Mouse (Mus musculus) frontal cortex, postnatal 10 days (tissue): ENCODE results near the gene Cep128.

ENCODE experiments used
- DNase-seq, 2 experiments: peaks; one replicate each; pipeline ENCODE4 v3.0.0; 2022; ENCODE audit warnings: low spot score in 2 of 2, mixed read lengths in 1 of 2

Cep128 gene

GRCm38 (mm10) chr12:91307733-91308132 lies 76.5 kb downstream of the Cep128 start:
- no peak for DNase-seq

- DNase-seq, result no peak
Measured at GRCm38 (mm10) chr12:91305769-91306168, 78.4 kb downstream of the Cep128 start.

- DNase-seq, result no peak
Measured at GRCm38 (mm10) chr12:91305038-91305437, 79.2 kb downstream of the Cep128 start.

- DNase-seq, result no peak
Measured at GRCm38 (mm10) chr12:91298700-91299099, 85.5 kb downstream of the Cep128 start.

GRCm38 (mm10) chr12:91295870-91296269 lies 88.3 kb downstream of the Cep128 start:
- DNase-seq, result no peak

- DNase-seq, result no peak
Measured at GRCm38 (mm10) chr12:91295436-91295835, 88.8 kb downstream of the Cep128 start.

- no peak for DNase-seq
Measured at GRCm38 (mm10) chr12:91273936-91274335, 110.3 kb downstream of the Cep128 start.

GRCm38 (mm10) chr12:91269634-91270033 lies 114.6 kb downstream of the Cep128 start:
- DNase-seq, result no peak

- DNase-seq, result no peak
Measured at GRCm38 (mm10) chr12:91268974-91269373, 115.2 kb downstream of the Cep128 start.

- DNase-seq, result no peak
Measured at GRCm38 (mm10) chr12:91266014-91266413, 118.2 kb downstream of the Cep128 start.

- DNase-seq, result no peak
Measured at GRCm38 (mm10) chr12:91265462-91265861, 118.7 kb downstream of the Cep128 start.

GRCm38 (mm10) chr12:91264828-91265355 lies 119.3 kb downstream of the Cep128 start:
- no peak for DNase-seq

GRCm38 (mm10) chr12:91263705-91264104 lies 120.5 kb downstream of the Cep128 start:
- DNase-seq, result no peak

- DNase-seq, result no peak
Measured at GRCm38 (mm10) chr12:91262801-91263200, 121.4 kb downstream of the Cep128 start.

GRCm38 (mm10) chr12:91256334-91256733 lies 127.9 kb downstream of the Cep128 start:
- no peak for DNase-seq

GRCm38 (mm10) chr12:91254831-91255230 lies 129.4 kb downstream of the Cep128 start:
- no peak for DNase-seq

GRCm38 (mm10) chr12:91220609-91221008 lies 163.6 kb downstream of the Cep128 start:
- no peak for DNase-seq

GRCm38 (mm10) chr12:91205550-91205949 lies 178.7 kb downstream of the Cep128 start:
- no peak for DNase-seq

- DNase-seq, result peak; percentile 8 to 11
Measured at GRCm38 (mm10) chr12:91204330-91204729, 179.9 kb downstream of the Cep128 start.

- DNase-seq, result no peak
Measured at GRCm38 (mm10) chr12:91202496-91202895, 181.7 kb downstream of the Cep128 start.

- DNase-seq, result no peak
Measured at GRCm38 (mm10) chr12:91189111-91189510, 195.1 kb downstream of the Cep128 start.

GRCm38 (mm10) chr12:91185564-91185963 lies 198.6 kb downstream of the Cep128 start:
- DNase-seq, result no peak

GRCm38 (mm10) chr12:91184616-91185015 lies 199.6 kb downstream of the Cep128 start:
- DNase-seq, result no peak

GRCm38 (mm10) chr12:91183928-91184327 lies 200.3 kb downstream of the Cep128 start:
- DNase-seq, result no peak
